Mouse (Mus musculus) c-Kit-positive CD71-positive TER-119-negative erythroid progenitor cells, embryonic 14.5 days (primary cell): Measurements from ENCODE around the gene Tsen15.
A peak's percentile ranks its signal among the peaks of the same experiment; 100 is the strongest.

Experiments used
- DNase-seq: peaks from one replicate; pipeline ENCODE4 v3.0.0-alpha.2; 2013; ENCODE audit warnings: low read depth

The Tsen15 gene

GRCm38 (mm10) chr1:152385693-152386092, 795 bp downstream of the Tsen15 start:
- peak; percentile 9 for DNase-seq

- DNase-seq, result no peak
Measured at GRCm38 (mm10) chr1:152384589-152384988, 1.9 kb downstream of the Tsen15 start.

- DNase-seq, result no peak
Measured at GRCm38 (mm10) chr1:152378311-152378710, 8.2 kb downstream of the Tsen15 start.

GRCm38 (mm10) chr1:152369139-152369538, 17.3 kb downstream of the Tsen15 start:
- DNase-seq, result no peak

- no peak for DNase-seq
Measured at GRCm38 (mm10) chr1:152368311-152369088, 18.0 kb downstream of the Tsen15 start.

GRCm38 (mm10) chr1:152356721-152357120, 29.8 kb downstream of the Tsen15 start:
- no peak for DNase-seq

GRCm38 (mm10) chr1:152347946-152348345, 38.5 kb downstream of the Tsen15 start:
- no peak for DNase-seq

GRCm38 (mm10) chr1:152324024-152324423, 62.5 kb downstream of the Tsen15 start:
- DNase-seq, result no peak
